Mouse (Mus musculus) R1 (cell line): ENCODE data around the gene Usp6nl.

Experiments used
- DNase-seq: peaks from one replicate; pipeline ENCODE4 v3.0.0-alpha.2; 2018; ENCODE audit warnings: low read depth, low spot score

Gene Usp6nl

DNA sequence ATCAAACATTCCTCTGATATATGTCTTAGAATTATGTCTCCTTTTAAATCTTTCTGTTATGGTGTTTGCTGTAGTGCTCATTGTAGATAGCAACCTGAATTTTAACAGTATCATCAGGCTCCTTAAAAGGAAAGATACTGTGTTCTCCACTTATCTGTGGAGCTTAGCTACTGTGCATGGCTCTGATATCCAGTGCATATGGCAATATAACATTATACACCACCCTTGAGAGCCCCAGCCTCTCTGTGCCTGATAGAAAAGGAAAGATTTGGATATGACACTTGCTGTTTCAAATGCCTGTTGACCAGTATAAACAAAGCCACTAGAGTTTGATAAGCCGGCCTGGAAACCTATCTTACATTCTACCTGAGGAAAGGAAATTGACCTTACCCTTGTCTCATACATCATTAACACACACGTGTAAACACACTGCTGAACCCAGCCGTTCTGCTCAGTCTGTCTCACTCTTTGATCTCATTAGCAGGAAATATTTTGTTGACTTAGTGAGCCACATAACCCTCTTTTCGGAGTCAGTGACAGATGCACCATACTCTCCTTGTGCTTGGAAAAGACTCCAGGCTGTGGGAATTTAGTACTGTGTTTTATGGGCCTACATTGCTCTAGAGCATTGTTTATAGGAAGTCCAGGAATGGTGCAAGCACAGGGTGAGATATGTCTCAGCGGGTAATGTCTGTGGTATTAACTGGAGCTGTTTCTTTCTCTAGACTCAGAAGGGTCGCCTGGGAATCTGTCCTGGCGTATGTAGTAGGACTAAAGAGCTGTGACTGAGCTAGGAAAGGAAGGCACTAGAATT is 9.1 kb downstream of the Usp6nl start:
- no peak for DNase-seq

GRCm38 (mm10) chr2:6333570-6333969 is 11.1 kb downstream of the Usp6nl start:
- DNase-seq = no peak

DNA sequence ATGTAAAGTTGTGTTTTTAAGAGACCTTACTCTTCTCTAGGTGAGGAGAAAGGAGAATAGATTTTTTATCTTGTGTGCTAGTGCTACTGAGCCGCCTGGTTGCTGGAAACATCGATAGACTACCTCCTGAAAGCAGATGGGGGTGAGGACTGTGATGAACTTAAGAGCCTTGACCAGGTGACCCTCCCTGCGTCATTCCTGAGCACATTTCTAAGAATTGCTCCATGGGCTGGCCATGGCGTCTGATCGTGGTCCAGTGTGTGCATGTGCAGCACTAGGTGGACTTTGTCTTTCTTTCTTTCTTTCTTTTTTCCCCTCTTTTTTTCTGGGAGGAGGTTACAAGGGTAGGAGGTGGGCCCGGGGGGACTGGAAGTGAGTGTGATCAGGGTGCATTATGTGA is 11.5 kb downstream of the Usp6nl start:
- no peak for DNase-seq

GRCm38 (mm10) chr2:6335032-6335735 is 12.7 kb downstream of the Usp6nl start:
- DNase-seq = no peak

DNA sequence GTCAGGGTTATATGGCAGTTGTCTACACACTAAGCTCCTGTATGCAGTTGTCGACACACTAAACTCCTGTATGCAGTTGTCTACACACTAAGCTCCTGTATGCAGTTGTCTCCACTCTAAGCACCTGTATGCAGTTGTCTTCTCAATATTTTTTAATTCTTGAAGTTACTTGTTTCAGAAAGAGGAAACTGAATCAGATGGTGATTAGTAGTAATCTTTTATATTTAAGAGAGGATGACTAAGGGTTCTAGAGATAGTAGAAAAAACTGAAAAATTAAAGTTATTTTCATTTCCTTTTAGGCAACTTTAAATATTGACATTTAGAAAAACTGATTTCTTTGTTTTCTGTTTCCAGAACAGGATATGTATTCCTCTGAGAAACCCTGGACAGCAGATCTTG is 13.5 kb downstream of the Usp6nl start:
- DNase-seq = no peak

DNA sequence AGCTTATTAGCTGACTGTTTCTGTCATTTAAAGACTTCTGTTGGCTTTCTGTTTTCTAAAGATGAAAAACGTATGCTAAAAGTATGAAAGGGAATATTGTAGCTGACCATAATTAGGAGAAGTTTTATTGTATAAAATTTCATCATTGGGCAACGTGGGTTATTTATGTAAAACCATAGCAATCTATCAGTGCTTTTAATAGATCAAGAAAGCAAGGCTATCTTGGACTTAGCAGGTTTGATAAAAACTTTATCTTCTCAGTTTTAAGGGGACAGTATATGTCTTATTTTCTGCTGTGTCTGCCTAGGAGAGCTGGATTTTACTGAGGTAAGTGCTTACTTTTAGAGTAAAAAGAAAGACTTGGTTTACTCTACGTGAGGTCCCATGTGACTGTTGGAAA is 14.2 kb downstream of the Usp6nl start:
- no peak for DNase-seq

GRCm38 (mm10) chr2:6337436-6337835 is 15.0 kb downstream of the Usp6nl start:
- no peak for DNase-seq

DNA sequence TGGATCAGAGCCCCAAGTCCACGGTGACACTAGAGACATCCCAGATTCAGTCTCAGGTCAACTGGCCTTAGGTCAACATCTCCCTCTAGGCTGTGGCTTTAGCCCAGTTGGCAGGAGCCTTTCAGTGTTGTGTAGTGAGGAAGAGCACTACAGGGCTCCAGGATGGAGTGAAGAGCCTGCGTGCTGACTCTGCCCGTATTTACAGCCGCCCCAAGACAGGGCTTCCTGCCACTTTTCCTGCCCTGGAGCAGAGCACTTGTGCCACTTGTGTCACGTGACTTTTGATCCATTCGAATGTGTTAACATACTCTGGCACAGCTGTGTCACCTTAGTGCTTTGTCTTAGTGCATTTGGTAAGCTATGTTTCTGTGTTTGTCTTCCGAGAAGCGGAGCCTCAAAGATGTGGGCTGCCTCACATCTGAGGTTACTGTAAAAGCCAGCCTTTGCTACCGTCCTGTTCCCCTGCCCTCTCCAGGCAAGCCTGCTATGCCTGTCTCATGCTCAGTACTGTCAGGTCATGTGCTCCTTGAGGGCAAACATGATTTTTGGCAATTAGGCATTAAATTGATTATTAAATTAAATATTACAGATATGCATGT is 15.7 kb downstream of the Usp6nl start:
- no peak for DNase-seq

- no peak for DNase-seq
These were observed 18.0 kb downstream of the Usp6nl start for GRCm38 (mm10) chr2:6340439-6340838.

DNA sequence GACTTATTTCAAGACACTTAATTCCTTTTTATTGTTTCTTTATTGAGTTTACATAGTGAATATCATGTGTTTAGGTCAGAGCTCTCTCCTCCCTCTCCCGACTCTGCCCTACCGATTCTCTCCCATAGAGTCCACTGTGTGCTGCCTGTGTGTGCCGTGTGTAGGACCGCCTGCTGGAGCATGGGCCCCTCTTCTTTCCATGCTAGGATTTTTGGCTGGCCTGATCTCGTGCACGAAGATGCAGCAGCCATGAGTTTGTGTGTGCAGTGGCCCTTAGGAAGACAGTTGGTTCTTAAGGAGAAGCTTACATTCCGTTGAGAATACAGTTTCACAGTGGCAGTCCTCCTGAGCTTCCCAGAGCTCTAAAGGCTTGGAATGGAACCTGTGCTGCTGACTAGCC is 19.0 kb downstream of the Usp6nl start:
- no peak for DNase-seq

DNA sequence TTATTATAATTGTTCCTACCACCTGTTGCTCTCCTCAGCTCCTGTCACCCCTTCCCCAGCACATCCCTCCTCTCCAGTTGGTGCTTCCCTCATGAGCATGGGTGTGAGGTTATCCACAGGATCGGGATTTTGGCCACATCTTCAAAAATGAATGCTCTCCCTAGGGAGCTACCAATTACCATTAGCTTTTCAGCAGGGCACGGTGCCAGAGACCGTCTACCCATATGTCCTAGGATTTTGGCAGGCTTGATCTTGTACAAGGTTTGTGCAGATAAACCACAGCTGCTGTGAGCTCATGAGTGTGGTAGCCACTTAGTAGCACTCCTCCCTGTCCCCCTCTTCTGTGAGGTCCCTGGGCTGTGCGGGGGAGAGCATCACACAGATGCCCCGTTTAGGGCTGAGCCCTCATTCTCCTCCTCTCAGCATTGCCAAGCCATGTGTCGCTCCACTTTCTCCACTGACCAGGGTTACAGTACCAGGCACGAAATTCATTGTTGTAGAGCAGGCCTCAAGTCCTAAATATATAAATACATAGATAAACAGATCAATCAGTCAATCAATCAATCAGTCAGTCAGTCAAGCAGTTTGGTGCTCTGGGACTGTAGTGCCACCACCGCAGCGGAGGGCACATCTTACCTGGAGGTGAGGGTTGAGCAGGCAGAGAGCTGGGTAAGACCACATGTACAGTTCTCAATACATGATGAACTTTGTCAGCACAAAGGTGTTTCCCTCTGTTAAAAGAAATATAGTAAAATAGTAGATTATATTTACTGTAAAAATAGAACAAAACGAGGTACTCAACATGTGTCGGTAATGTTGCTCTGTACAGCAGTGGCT is 27.0 kb downstream of the Usp6nl start:
- DNase-seq = no peak

DNA sequence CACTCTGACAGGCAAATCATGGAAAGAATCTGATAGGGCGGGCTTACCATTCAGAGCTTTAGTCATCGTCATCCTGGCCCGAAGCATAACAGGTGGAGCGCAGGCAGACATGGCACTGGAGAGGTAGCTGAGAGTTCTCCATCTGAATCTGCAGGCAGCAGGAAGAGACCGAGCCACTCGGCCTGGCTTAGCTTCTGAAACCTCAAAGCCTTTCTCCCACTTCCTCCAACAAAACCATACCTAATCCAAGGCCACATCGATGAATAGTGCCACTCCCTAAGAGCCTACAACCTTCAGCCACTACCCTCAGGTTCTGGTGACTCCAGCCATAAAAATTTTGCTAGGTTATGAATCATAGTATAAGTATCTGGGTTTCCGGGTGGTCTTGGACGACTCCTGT is 27.7 kb downstream of the Usp6nl start:
- DNase-seq = no peak

DNA sequence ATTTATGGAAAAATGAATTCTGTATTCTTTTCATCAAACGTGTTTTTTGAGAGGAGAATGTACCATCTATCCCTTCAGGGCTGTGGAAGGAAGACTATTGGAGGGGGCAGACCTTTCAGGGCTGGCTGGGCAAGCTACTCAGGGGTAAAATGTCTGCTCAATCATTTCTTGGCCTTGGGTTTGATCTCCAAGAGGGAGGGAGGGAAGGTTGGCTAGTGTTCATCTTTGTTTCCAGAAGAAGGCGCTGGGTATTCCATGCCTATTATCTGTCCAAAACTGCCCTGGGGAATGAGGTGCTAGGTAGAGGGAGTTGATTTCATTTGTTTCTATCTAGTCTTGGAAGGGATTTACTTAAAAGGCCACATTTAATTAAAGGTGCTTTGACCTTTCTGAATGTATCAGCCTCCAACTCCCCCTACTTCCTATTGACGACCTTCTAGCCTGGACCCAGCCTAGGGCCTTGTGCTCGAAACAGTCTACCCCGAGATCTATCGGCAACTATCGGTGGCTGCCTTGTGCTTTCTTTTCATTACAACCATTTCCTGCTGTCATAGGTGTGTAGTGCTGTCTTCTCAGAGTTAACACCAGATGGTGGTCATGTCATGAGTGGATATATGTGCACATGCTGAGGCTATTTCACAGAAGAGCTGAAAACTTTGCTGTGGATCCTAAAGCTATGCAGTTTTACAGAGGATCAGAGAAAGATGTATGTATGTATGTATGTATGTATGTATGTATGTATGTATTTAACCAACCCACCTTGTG is 28.6 kb downstream of the Usp6nl start:
- no peak for DNase-seq

- no peak for DNase-seq
These were observed 30.1 kb downstream of the Usp6nl start for GRCm38 (mm10) chr2:6352541-6352971.

DNA sequence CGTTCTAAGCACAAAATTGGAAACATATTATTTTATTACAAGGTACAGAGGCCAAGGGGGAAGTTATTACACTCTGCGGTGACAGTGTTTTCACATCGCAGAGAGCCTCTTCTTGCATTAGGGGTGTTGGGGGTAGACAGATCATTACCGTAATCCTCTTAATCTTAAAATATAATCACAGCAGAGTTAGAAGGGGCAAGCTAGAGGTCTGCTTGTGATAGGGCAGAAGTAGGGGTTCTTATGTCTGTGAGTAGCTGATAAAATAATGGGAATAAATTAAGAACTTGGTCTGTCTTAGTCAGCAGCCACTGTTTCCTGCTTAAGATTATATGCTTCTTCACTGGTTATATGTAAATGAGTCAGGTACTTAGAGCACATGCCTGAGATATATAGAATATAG is 30.6 kb downstream of the Usp6nl start:
- DNase-seq = no peak

DNA sequence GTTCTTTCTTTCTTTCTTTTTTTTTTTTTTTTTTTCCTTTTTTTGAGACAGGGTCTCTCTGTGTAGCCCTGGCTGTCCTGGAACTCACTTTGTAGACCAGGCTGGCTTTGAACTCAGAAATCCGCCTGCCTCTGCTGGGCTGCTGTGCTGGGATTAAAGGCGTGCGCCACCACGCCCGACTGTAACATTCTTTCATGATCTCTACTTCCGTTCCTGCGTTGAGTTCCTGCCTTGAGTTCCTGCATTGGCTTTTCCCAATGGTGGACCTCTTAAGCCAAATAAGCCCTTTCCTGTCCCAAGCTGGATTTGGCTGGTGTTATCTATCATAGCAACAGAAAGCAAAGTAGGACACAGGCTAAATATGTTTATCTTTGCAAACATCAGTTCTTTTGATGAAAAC is 34.8 kb downstream of the Usp6nl start:
- DNase-seq = peak; percentile 86

DNA sequence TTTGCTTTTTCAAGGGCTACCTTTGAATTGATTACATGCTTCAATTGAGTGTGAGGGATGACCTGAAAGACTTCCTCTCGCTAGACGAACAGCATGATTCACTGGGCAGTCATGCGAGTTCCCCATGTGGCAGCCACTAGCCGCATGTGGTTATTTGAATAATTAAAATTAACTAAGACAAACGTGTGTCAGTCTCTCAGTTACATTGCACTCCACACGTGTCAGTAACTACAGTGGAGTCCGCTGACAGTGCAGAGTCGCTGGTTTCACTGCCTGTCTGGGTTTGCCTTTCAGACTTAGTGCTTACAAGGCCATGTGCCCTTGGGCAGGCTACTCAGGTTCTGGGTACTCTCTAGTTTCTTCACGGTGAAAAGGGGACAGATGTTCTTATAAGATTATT is 37.2 kb downstream of the Usp6nl start:
- no peak for DNase-seq

GRCm38 (mm10) chr2:6363126-6363525 is 40.7 kb downstream of the Usp6nl start:
- DNase-seq = peak; percentile 44

DNA sequence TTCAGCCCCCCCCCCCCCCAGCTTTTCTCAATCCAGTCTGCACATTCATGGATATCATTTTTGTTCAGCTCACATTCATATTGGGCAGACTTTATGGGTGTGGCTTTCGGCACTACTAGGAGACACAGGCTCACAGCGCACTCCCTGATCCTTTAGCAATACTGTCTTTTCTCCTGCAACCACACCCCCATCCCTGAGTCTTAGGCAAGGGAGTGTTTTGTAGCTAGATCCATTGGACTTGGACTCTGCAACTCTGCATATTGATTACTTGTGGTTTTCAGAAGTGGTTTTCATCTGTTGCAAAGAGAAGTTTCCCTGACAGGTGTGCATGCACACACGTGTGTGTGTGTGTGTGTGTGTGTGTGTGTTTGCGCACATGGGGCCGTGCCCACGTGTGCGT is 41.5 kb downstream of the Usp6nl start:
- DNase-seq = no peak

- DNase-seq = no peak
These were observed 44.1 kb downstream of the Usp6nl start for GRCm38 (mm10) chr2:6366521-6366928.

GRCm38 (mm10) chr2:6366973-6367372 is 44.5 kb downstream of the Usp6nl start:
- DNase-seq = no peak
